Mouse (Mus musculus): ENCODE data around the gene Itgb6. TPM values are rescaled to one million over a fixed set of nuclear protein-coding genes. Genes with fewer than 3 reads are reported as not detected.

Itgb6 gene
- total and polyA plus RNA-seq, 3 experiments = not detected

DNA sequence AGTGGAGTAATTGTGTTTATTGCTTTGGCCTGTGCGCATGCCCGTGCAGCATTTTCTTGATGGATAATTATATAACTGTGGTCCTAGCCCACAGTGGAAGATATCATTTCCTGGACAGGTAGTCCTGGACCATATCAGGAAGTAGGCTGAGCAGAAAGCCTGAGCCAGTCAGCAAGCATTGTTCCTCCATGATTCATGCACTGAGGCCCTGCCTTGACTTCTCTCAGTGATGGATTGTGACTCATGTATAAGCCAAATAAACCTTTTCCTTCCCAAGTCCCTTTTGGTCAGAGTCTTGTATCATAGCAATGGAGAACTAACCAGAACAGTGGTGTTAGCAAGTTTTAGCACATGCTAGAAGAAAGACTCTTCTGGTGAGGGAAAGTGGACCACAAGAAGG lies 172.6 kb downstream of the Itgb6 start:
- H3K4me1 ChIP-seq (ENCODE audit: control insufficient read depth in 1 of 2, insufficient read depth in 2 of 2) = peaks cover 3 to 7% of the 10 kb centered on the region in 2 experiments; a peak in 1 of 4 replicates
- no peak overlapping the region for H3K4me3 ChIP-seq (replicated peaks in 1 of 3; ENCODE audit: low read depth in 2 of 3, low read length in 2 of 3, poor library complexity in 1 of 3)
- no peak overlapping the region for H3K9ac ChIP-seq (ENCODE audit: insufficient read depth, low read depth)
- H3K4me2 ChIP-seq (ENCODE audit: insufficient read depth, low read depth, poor library complexity, severe bottlenecking) = no peak overlapping the region
- in situ Hi-C loops (cut with MboI; ENCODE audit: low pct_ligation_motif_present, low pct_unique_long_range_greater_than_20kb, low sequenced_read_pairs) = no loop called here
- no peaks in the 10 kb centered on the region for H3K9me3 ChIP-seq (replicated peaks; ENCODE audit: low read length)
- H3K27me3 ChIP-seq (replicated peaks) = no peaks in the 10 kb centered on the region
- H3K27ac ChIP-seq (ENCODE audit: insufficient read depth, low read depth) = no peak overlapping the region
- H3K79me2 ChIP-seq (replicated peaks; ENCODE audit: control insufficient read depth, extremely low read depth, insufficient read depth, poor library complexity, severe bottlenecking) = no peaks in the 10 kb centered on the region
- dilution Hi-C loops (cut with MboI; ENCODE audit: extremely low pct_ligation_motif_present, extremely low pct_unique_long_range_greater_than_20kb, low sequenced_read_pairs) = no loop called here
- H3K36me3 ChIP-seq (replicated peaks in 1 of 2; ENCODE audit: control insufficient read depth in 1 of 2, insufficient read depth in 1 of 2, low read length in 1 of 2) = no peaks in the 10 kb centered on the region
- no peak for DNase-seq (ENCODE audit: extremely low read depth)
- TF ChIP-seq POLR2AphosphoS2 (IDR thresholded peaks at IDR 0.05; ENCODE audit: low read depth, low read length) (no peak), ZMIZ1 (IDR thresholded peaks at IDR 0.05; ENCODE audit: low read depth, low read length) (no peak), PAX5 (IDR thresholded peaks at IDR 0.05; ENCODE audit: low read length) (no peak), GABPA (IDR thresholded peaks at IDR 0.05; ENCODE audit: insufficient replicate concordance, low read depth, low read length) (no peak), E2F4 (IDR thresholded peaks at IDR 0.05; ENCODE audit: insufficient replicate concordance, low read depth, low read length) (no peak), MXI1 (IDR thresholded peaks at IDR 0.05; ENCODE audit: low read depth, low read length) (no peak), POLR2A (IDR thresholded peaks at IDR 0.05; ENCODE audit: low read depth, low read length) (no peak), JUND (conservative IDR thresholded peaks at IDR 0.05; ENCODE audit: low read depth, low read length) (no peak), JUN (IDR thresholded peaks at IDR 0.05; ENCODE audit: insufficient read depth, low read depth, low read length) (no peak), ZC3H11A (IDR thresholded peaks at IDR 0.05; ENCODE audit: low read depth, low read length) (no peak)

Other genes starting within 250 kb of the Itgb6 start
- not detected in 2 replicates for gene Pla2r1, start 169.3 kb downstream of the Itgb6 start, total RNA-seq (2012; rRNA removed)
- gene Pla2r1, start 169.3 kb downstream of the Itgb6 start, total RNA-seq (2014; rRNA removed) = not detected in 2 replicates
- not detected in 2 replicates for gene Pla2r1, start 169.3 kb downstream of the Itgb6 start, polyA plus RNA-seq (2012; ENCODE audit: insufficient read length, low read depth)
- gene Rbms1, start 240.5 kb upstream of the Itgb6 start, total RNA-seq (2012; rRNA removed) = 7.6 and 10.6 TPM in 2 replicates
- gene Rbms1, start 240.5 kb upstream of the Itgb6 start, total RNA-seq (2014; rRNA removed) = 12.6 and 12.9 TPM in 2 replicates
- 26.8 and 33.9 TPM in 2 replicates for gene Rbms1, start 240.5 kb upstream of the Itgb6 start, polyA plus RNA-seq (2012; ENCODE audit: insufficient read length, low read depth)

Measured in CH12.LX (cell line).